Mouse (Mus musculus) kidney, adult 2 months (tissue): ENCODE data around the gene Zdhhc17. TPM values are rescaled to one million over a fixed set of nuclear protein-coding genes. Genes with fewer than 3 reads are reported as not detected.

Experiments
- DNase-seq: peaks from one replicate; pipeline ENCODE4 v3.0.0; 2021
- H3K27ac ChIP-seq: fragments of 200-500 bp; 2 replicates; pipeline ENCODE4 v1.5.1; 2012; ENCODE audit warnings: low read depth, low read length, control low read depth, inconsistent platforms; ENCODE audit not compliant: insufficient read depth
- H3K27me3 ChIP-seq: fragments of 200-500 bp; replicated peaks from 2 replicates; pipeline ENCODE4 v1.6.1; 2012; ENCODE audit warnings: mild to moderate bottlenecking, moderate library complexity, low read length, inconsistent platforms; ENCODE audit not compliant: control insufficient read depth, insufficient read depth
- H3K36me3 ChIP-seq: fragments of 200-500 bp; 2 replicates; pipeline ENCODE4 v1.6.1; 2012; ENCODE audit warnings: mild to moderate bottlenecking, moderate library complexity, low read length, inconsistent platforms; ENCODE audit not compliant: control insufficient read depth, insufficient read depth
- H3K4me1 ChIP-seq: fragments of 200-500 bp; 2 replicates; pipeline ENCODE4 v1.6.1; 2011; ENCODE audit warnings: low read length; ENCODE audit not compliant: control insufficient read depth, insufficient read depth
- H3K4me3 ChIP-seq: fragments of 200-500 bp; 2 replicates; pipeline ENCODE4 v1.5.1; 2011; ENCODE audit warnings: mild to moderate bottlenecking, low read depth, low read length, control low read depth; ENCODE audit not compliant: insufficient read depth
- CTCF ChIP-seq: fragments of 200-500 bp; conservative IDR thresholded peaks from 2 replicates; pipeline ENCODE4 v1.5.1; 2011; ENCODE audit warnings: low read depth, mild to moderate bottlenecking, control low read depth, low read length, moderate library complexity, mixed read lengths; ENCODE audit not compliant: insufficient read depth, insufficient read length
- POLR2A ChIP-seq: fragments of 200-500 bp; IDR thresholded peaks from one replicate; pipeline ENCODE4 v1.6.1; 2011; ENCODE audit warnings: low read depth, low read length, control low read depth
- WGBS: fragments of 180-500 bp; shearing (Covaris S2); methylation state at CpG from one replicate; pipeline ENCODE4 v1.1.7; 2018; 5-methylcytosine and 5-hydroxymethylcytosine counted together
- polyA plus RNA-seq: library from polyadenylated mRNA; depleted of rRNA; stranded (reverse); fragments of >200 nt; gene quantifications from 2 replicates; pipeline ENCODE4 v1.2.3, GENCODE M21; 2012

Zdhhc17 gene
- polyA plus RNA-seq, 1 experiment = 16.5 TPM

GRCm38 (mm10) chr10:110927491-110927890 lies 82.4 kb downstream of the Zdhhc17 start:
- peak overlapping the region; percentile 9; the same call in 1 of the 2 replicates for H3K27ac ChIP-seq
- 51% methylated on average over 11 of the region's 11 CpGs for WGBS
- no peak for DNase-seq

DNA sequence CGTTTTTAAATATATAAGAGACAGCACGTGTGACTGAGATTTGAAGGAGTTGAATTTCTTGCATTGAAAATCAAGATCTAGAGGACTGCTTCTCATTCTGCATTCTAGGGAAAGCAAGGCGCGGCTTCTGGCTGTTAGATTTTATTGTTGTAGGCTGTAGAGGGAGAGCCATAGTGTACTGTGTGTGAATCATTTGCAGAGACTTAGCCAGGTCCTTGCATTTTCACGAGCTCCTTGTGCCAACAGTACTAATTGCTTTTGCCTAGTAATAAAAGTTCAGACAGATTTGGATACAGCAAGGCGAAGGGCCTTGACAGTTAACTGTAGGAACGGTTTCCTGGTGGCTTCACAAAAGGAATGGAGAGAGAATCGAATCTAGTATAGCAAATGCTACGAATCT lies 87.3 kb downstream of the Zdhhc17 start:
- H3K36me3 ChIP-seq = no peaks in the 10 kb centered on the region
- TF ChIP-seq CTCF (no peak), POLR2A (no peak)
- peaks cover 28% of the 10 kb centered on the region for H3K4me1 ChIP-seq
- peak; percentile 58 for DNase-seq
- H3K4me3 ChIP-seq = no peak overlapping the region
- no peaks in the 10 kb centered on the region for H3K27me3 ChIP-seq
- WGBS = 33% methylated on average over 9 of the region's 9 CpGs
- H3K27ac ChIP-seq = peak overlapping the region; percentile 27

More at GRCm38 (mm10) chr10:110927491-110927890, 82.4 kb downstream of the Zdhhc17 start:
- Histone ChIP-seq H3K27me3 (no peaks in the 10 kb centered on the region), H3K4me3 (no peak overlapping the region), H3K36me3 (no peaks in the 10 kb centered on the region), H3K4me1 (peaks cover 33% of the 10 kb centered on the region; the same call in 1 of the 2 replicates)
- TF ChIP-seq POLR2A (no peak), CTCF (no peak)

DNA sequence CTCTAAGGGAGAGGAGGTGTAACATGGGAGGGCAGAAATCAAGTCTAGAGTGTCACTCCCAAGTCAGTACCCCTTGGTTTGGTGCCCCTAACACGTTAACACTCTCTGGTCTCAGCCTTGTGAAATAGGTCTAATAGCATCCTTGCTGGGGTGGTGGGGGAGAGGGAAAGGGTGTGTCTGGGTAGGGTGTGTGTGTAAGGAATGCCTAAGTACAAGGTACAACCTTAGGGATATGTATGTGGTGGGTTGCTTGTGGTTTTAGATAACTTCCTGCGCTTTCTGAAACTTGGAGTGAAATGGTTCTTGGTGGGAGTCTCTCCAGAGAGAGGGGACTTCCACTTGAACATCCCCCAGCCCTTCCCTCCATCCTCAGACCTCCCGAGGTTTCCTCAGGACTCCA lies 88.0 kb downstream of the Zdhhc17 start:
- Histone ChIP-seq H3K4me3 (peak overlapping the region; percentile 17), H3K27ac (peak overlapping the region; percentile 27)
- 60% methylated on average over 3 of the region's 3 CpGs for WGBS

DNA sequence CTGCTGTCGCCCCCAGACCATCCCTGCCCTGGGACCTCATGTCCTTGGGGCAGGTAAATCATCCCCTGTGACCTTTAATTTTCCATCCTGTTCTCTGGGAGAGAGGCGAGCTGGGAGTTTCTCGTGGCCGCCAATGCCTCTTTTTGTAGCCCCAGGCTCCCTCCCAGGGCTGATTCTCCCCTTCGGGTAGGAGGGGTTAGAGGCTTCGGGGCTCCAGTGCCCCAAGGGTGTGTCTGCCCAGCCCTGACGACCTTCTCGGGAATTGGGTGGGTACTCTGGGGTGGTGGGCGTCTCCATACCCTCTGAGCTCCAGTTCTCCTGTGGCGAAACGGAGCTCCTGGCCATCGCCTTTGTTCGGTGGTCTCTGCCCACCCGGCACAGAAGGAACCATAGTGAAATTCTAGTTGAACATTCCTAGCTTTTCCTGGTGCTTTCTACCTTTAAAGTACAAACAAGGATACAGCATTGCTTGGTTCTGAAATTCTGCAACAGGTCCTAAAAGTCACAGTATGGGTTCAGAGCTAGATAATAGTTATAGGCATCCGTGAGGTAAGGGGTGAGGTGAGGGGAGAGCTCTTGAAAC lies 89.5 kb downstream of the Zdhhc17 start:
- peaks cover 12% of the 10 kb centered on the region for H3K4me1 ChIP-seq
- TF ChIP-seq CTCF (no peak), POLR2A (no peak)
- no peaks in the 10 kb centered on the region for H3K27me3 ChIP-seq
- H3K4me3 ChIP-seq = peak overlapping the region; percentile 85
- no peak for DNase-seq
- H3K36me3 ChIP-seq = no peaks in the 10 kb centered on the region
- WGBS = 3% methylated on average over 15 of the region's 15 CpGs
- H3K27ac ChIP-seq = peak overlapping the region; percentile 72

More for the DNA sequence above, 88.0 kb downstream of the Zdhhc17 start:
- DNase-seq = no peak
- H3K36me3 ChIP-seq = no peaks in the 10 kb centered on the region
- TF ChIP-seq POLR2A = no peak
- no peak for TF ChIP-seq CTCF
- no peaks in the 10 kb centered on the region for H3K27me3 ChIP-seq
- H3K4me1 ChIP-seq = peaks cover 21% of the 10 kb centered on the region

- peaks cover 12% of the 10 kb centered on the region for H3K4me1 ChIP-seq
- no peaks in the 10 kb centered on the region for H3K27me3 ChIP-seq
- peak; percentile 96 for DNase-seq
- no peaks in the 10 kb centered on the region for H3K36me3 ChIP-seq
- peak within 1 kb of the TSS; percentile 72 for H3K27ac ChIP-seq
- TF ChIP-seq CTCF (no peak), POLR2A (peak; percentile 95)
- peak within 1 kb of the TSS; percentile 85 for H3K4me3 ChIP-seq
- 1% methylated on average over 65 of the region's 67 CpGs for WGBS
Measured at GRCm38 (mm10) chr10:110919531-110920343, 90.2 kb downstream of the Zdhhc17 start, which contains the start of gene Csrp2. TSS of gene Csrp2 (plus strand) at chr10:110919789.

DNA sequence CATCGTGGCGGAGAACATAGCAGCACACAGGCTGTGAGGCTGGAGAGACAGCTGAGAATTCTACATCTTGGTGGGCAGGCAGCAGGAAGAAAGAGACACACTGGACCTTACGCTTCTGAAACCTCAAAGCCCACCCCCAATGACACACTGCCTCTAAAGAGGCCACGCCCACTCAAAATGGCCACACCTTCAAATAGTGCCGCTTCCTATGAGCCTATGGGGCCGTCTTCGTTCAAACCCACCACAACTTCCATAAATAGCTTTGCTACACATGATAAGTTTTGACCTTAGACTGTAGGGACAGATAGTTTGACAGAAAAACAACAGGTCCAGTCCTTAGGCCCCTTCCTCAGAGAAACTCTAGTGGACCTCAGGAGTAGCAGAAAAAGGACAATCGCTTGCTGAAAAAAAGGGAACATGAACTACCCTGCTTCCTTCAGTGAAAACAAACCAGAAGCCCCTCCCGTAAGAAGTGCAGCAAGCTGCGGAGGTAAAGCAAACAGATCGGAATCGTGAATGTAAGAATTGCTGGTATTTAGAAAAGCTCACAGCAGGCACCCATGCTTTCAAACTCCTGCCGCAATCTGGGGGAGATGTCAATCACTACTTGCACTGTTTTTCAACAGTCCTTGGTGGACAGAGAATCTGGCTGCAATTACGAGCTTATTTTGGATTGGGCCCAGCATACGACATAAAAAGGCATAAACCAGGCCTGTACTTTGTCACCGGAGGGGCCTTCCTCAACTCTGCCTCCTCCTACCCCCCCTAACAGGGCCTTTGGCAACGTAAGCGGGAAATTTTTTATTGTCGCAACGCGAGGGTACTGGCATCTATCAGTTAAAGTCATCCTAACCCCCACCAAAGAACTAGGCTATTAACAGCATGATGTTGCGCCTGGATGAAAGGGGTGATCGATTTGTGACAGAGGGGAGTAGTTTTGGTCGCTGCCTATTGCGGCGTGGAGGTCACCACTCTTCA lies 91.2 kb downstream of the Zdhhc17 start:
- Histone ChIP-seq H3K4me1 (peaks cover 12% of the 10 kb centered on the region), H3K36me3 (no peaks in the 10 kb centered on the region), H3K4me3 (no peak overlapping the region), H3K27me3 (no peaks in the 10 kb centered on the region), H3K27ac (no peak overlapping the region; the same call in 1 of the 2 replicates)
- 51% methylated on average over 26 of the region's 26 CpGs for WGBS
- TF ChIP-seq POLR2A = no peak
- TF ChIP-seq CTCF = no peak
- DNase-seq = no peak
